Mouse (Mus musculus): ENCODE results near the gene Hopx. TPM values are rescaled to one million over a fixed set of nuclear protein-coding genes. Genes with fewer than 3 reads are reported as not detected.

Gene Hopx
- polyA plus RNA-seq, 1 experiment from 2014 or later, result 2.0 TPM

- Histone ChIP-seq H3K4me2 (replicated peaks; ENCODE audit: low read depth, low read length) (no peak overlapping the region), H3K9ac (ENCODE audit: low read depth, low read length) (no peak overlapping the region), H3K4me1 (ENCODE audit: control insufficient read depth, insufficient read depth, low read length) (no peaks in the 10 kb centered on the region), H3K27me3 (ENCODE audit: control insufficient read depth, insufficient read depth, low read length) (no peaks in the 10 kb centered on the region), H3K9me3 (ENCODE audit: control insufficient read depth, low read length) (no peaks in the 10 kb centered on the region), H3K4me3 (ENCODE audit: low read length) (no peak overlapping the region), H3K36me3 (ENCODE audit: control insufficient read depth, insufficient read depth, low read length) (no peaks in the 10 kb centered on the region), H3K27ac (ENCODE audit: low read depth, low read length) (no peak overlapping the region)
- ATAC-seq (ENCODE audit: low FRiP score, low TSS enrichment), result no peak
- 82% methylated on average over 3 of the region's 3 CpGs for WGBS
Measured at GRCm38 (mm10) chr5:77071626-77072025, 43.3 kb downstream of the Hopx start.

- H3K9me3 ChIP-seq (ENCODE audit: control insufficient read depth, low read length), result no peaks in the 10 kb centered on the region
- no peaks in the 10 kb centered on the region for H3K4me1 ChIP-seq (ENCODE audit: control insufficient read depth, insufficient read depth, low read length)
- H3K27me3 ChIP-seq (ENCODE audit: control insufficient read depth, insufficient read depth, low read length), result no peaks in the 10 kb centered on the region
- no peak for ATAC-seq (ENCODE audit: low FRiP score, low TSS enrichment)
- no peak overlapping the region for H3K4me2 ChIP-seq (replicated peaks; ENCODE audit: low read depth, low read length)
- H3K9ac ChIP-seq (ENCODE audit: low read depth, low read length), result no peak overlapping the region
- no peak overlapping the region for H3K4me3 ChIP-seq (ENCODE audit: low read length)
- 86% methylated on average over 2 of the region's 2 CpGs for WGBS
- H3K27ac ChIP-seq (ENCODE audit: low read depth, low read length), result no peak overlapping the region
- H3K36me3 ChIP-seq (ENCODE audit: control insufficient read depth, insufficient read depth, low read length), result no peaks in the 10 kb centered on the region
Measured at GRCm38 (mm10) chr5:77070987-77071386, 43.9 kb downstream of the Hopx start.

- WGBS, result 80% methylated on average over 8 of the region's 8 CpGs
- Histone ChIP-seq H3K36me3 (ENCODE audit: control insufficient read depth, insufficient read depth, low read length) (no peaks in the 10 kb centered on the region), H3K4me3 (ENCODE audit: low read length) (no peak overlapping the region), H3K27ac (ENCODE audit: low read depth, low read length) (no peak overlapping the region), H3K9me3 (ENCODE audit: control insufficient read depth, low read length) (no peaks in the 10 kb centered on the region), H3K27me3 (ENCODE audit: control insufficient read depth, insufficient read depth, low read length) (no peaks in the 10 kb centered on the region), H3K4me2 (replicated peaks; ENCODE audit: low read depth, low read length) (no peak overlapping the region), H3K9ac (ENCODE audit: low read depth, low read length) (no peak overlapping the region), H3K4me1 (ENCODE audit: control insufficient read depth, insufficient read depth, low read length) (no peaks in the 10 kb centered on the region)
- no peak for ATAC-seq (ENCODE audit: low FRiP score, low TSS enrichment)
Measured at GRCm38 (mm10) chr5:77067321-77067720, 47.6 kb downstream of the Hopx start.

GRCm38 (mm10) chr5:77061372-77062038, 53.4 kb downstream of the Hopx start:
- Histone ChIP-seq H3K4me2 (replicated peaks; ENCODE audit: low read depth, low read length) (peak overlapping the region; percentile 19; the same call in 1 of the 2 replicates), H3K4me3 (ENCODE audit: low read length) (no peak overlapping the region), H3K4me1 (ENCODE audit: control insufficient read depth, insufficient read depth, low read length) (0 out of 2 replicates have a peak, but pooled peaks cover 6% of the 10 kb centered on the region), H3K27me3 (ENCODE audit: control insufficient read depth, insufficient read depth, low read length) (no peaks in the 10 kb centered on the region), H3K27ac (ENCODE audit: low read depth, low read length) (no peak overlapping the region), H3K36me3 (ENCODE audit: control insufficient read depth, insufficient read depth, low read length) (no peaks in the 10 kb centered on the region), H3K9ac (ENCODE audit: low read depth, low read length) (no peak overlapping the region), H3K9me3 (ENCODE audit: control insufficient read depth, low read length) (no peaks in the 10 kb centered on the region)
- ATAC-seq (ENCODE audit: low FRiP score, low TSS enrichment), result 0 out of 2 replicates have a peak, but pooled peaks have one; percentile 39
- WGBS, result 37% methylated on average over 17 of the region's 17 CpGs

- Histone ChIP-seq H3K9me3 (ENCODE audit: control insufficient read depth, low read length) (no peaks in the 10 kb centered on the region), H3K4me1 (ENCODE audit: control insufficient read depth, insufficient read depth, low read length) (0 out of 2 replicates have a peak, but pooled peaks cover 6% of the 10 kb centered on the region), H3K4me3 (ENCODE audit: low read length) (no peak overlapping the region), H3K27ac (ENCODE audit: low read depth, low read length) (no peak overlapping the region), H3K36me3 (ENCODE audit: control insufficient read depth, insufficient read depth, low read length) (no peaks in the 10 kb centered on the region), H3K4me2 (replicated peaks; ENCODE audit: low read depth, low read length) (no peak overlapping the region), H3K9ac (ENCODE audit: low read depth, low read length) (no peak overlapping the region), H3K27me3 (ENCODE audit: control insufficient read depth, insufficient read depth, low read length) (no peaks in the 10 kb centered on the region)
- no peak for ATAC-seq (ENCODE audit: low FRiP score, low TSS enrichment)
- 20% methylated on average over 10 of the region's 10 CpGs for WGBS
Measured at GRCm38 (mm10) chr5:77060363-77060762, 54.6 kb downstream of the Hopx start.

GRCm38 (mm10) chr5:77056881-77057440, 58.0 kb downstream of the Hopx start:
- H3K4me2 ChIP-seq (replicated peaks; ENCODE audit: low read depth, low read length), result no peak overlapping the region
- 0 out of 2 replicates have a peak, but pooled peaks cover 6% of the 10 kb centered on the region for H3K4me1 ChIP-seq (ENCODE audit: control insufficient read depth, insufficient read depth, low read length)
- no peak overlapping the region for H3K27ac ChIP-seq (ENCODE audit: low read depth, low read length)
- no peak overlapping the region for H3K9ac ChIP-seq (ENCODE audit: low read depth, low read length)
- H3K27me3 ChIP-seq (ENCODE audit: control insufficient read depth, insufficient read depth, low read length), result no peaks in the 10 kb centered on the region
- no peaks in the 10 kb centered on the region for H3K36me3 ChIP-seq (ENCODE audit: control insufficient read depth, insufficient read depth, low read length)
- no peaks in the 10 kb centered on the region for H3K9me3 ChIP-seq (ENCODE audit: control insufficient read depth, low read length)
- no peak for ATAC-seq (ENCODE audit: low FRiP score, low TSS enrichment)
- WGBS, result 65% methylated on average over 12 of the region's 12 CpGs
- H3K4me3 ChIP-seq (ENCODE audit: low read length), result no peak overlapping the region

GRCm38 (mm10) chr5:77052616-77053015, 62.3 kb downstream of the Hopx start:
- H3K36me3 ChIP-seq (ENCODE audit: control insufficient read depth, insufficient read depth, low read length), result no peaks in the 10 kb centered on the region
- H3K9me3 ChIP-seq (ENCODE audit: control insufficient read depth, low read length), result no peaks in the 10 kb centered on the region
- H3K4me2 ChIP-seq (replicated peaks; ENCODE audit: low read depth, low read length), result no peak overlapping the region
- no peaks in the 10 kb centered on the region for H3K27me3 ChIP-seq (ENCODE audit: control insufficient read depth, insufficient read depth, low read length)
- 91% methylated on average over 5 of the region's 5 CpGs for WGBS
- no peak for ATAC-seq (ENCODE audit: low FRiP score, low TSS enrichment)
- H3K27ac ChIP-seq (ENCODE audit: low read depth, low read length), result no peak overlapping the region
- H3K4me3 ChIP-seq (ENCODE audit: low read length), result no peak overlapping the region
- no peak overlapping the region for H3K9ac ChIP-seq (ENCODE audit: low read depth, low read length)
- H3K4me1 ChIP-seq (ENCODE audit: control insufficient read depth, insufficient read depth, low read length), result no peaks in the 10 kb centered on the region

GRCm38 (mm10) chr5:77044362-77044761, 70.6 kb downstream of the Hopx start:
- no peaks in the 10 kb centered on the region for H3K27me3 ChIP-seq (ENCODE audit: control insufficient read depth, insufficient read depth, low read length)
- no peaks in the 10 kb centered on the region for H3K9me3 ChIP-seq (ENCODE audit: control insufficient read depth, low read length)
- no peak overlapping the region for H3K9ac ChIP-seq (ENCODE audit: low read depth, low read length)
- H3K36me3 ChIP-seq (ENCODE audit: control insufficient read depth, insufficient read depth, low read length), result no peaks in the 10 kb centered on the region
- no peaks in the 10 kb centered on the region for H3K4me1 ChIP-seq (ENCODE audit: control insufficient read depth, insufficient read depth, low read length)
- 72% methylated on average over 5 of the region's 5 CpGs for WGBS
- no peak overlapping the region for H3K4me3 ChIP-seq (ENCODE audit: low read length)
- H3K27ac ChIP-seq (ENCODE audit: low read depth, low read length), result no peak overlapping the region
- ATAC-seq (ENCODE audit: low FRiP score, low TSS enrichment), result no peak
- no peak overlapping the region for H3K4me2 ChIP-seq (replicated peaks; ENCODE audit: low read depth, low read length)

GRCm38 (mm10) chr5:77039391-77039790, 75.5 kb downstream of the Hopx start:
- H3K4me1 ChIP-seq (ENCODE audit: control insufficient read depth, insufficient read depth, low read length), result no peaks in the 10 kb centered on the region
- ATAC-seq (ENCODE audit: low FRiP score, low TSS enrichment), result no peak

More at GRCm38 (mm10) chr5:77039391-77039790, 75.5 kb downstream of the Hopx start:
- Histone ChIP-seq H3K27me3 (ENCODE audit: control insufficient read depth, insufficient read depth, low read length) (no peaks in the 10 kb centered on the region), H3K4me2 (replicated peaks; ENCODE audit: low read depth, low read length) (no peak overlapping the region), H3K27ac (ENCODE audit: low read depth, low read length) (no peak overlapping the region), H3K4me3 (ENCODE audit: low read length) (no peak overlapping the region), H3K36me3 (ENCODE audit: control insufficient read depth, insufficient read depth, low read length) (no peaks in the 10 kb centered on the region), H3K9ac (ENCODE audit: low read depth, low read length) (no peak overlapping the region), H3K9me3 (ENCODE audit: control insufficient read depth, low read length) (no peaks in the 10 kb centered on the region)
